Mouse (Mus musculus) heart, adult 11 months (tissue): ENCODE results near the gene Cpd.

ENCODE experiments used
- DNase-seq: peaks from one replicate; pipeline ENCODE4 v3.0.0; 2022

Gene Cpd

GRCm38 (mm10) chr11:76773811-76774210, 73.0 kb downstream of the Cpd start:
- DNase-seq = peak; percentile 55

- DNase-seq = peak; percentile 44
These were observed 76.3 kb downstream of the Cpd start for GRCm38 (mm10) chr11:76770566-76770965.

- DNase-seq = no peak
These were observed 83.1 kb downstream of the Cpd start for GRCm38 (mm10) chr11:76763741-76764122.

GRCm38 (mm10) chr11:76763053-76763740, 83.6 kb downstream of the Cpd start, which contains the start of gene Gosr1:
Gosr1 (minus strand) TSS chr11:76763579.
- DNase-seq = peak; percentile 99

GRCm38 (mm10) chr11:76752276-76752675, 94.5 kb downstream of the Cpd start:
- DNase-seq = peak; percentile 71

GRCm38 (mm10) chr11:76748819-76749218, 98.0 kb downstream of the Cpd start:
- no peak for DNase-seq

GRCm38 (mm10) chr11:76745921-76746320, 100.9 kb downstream of the Cpd start:
- peak; percentile 73 for DNase-seq

- DNase-seq = peak; percentile 96
These were observed 102.3 kb downstream of the Cpd start for GRCm38 (mm10) chr11:76744550-76744949.

GRCm38 (mm10) chr11:76742511-76742910, 104.3 kb downstream of the Cpd start:
- peak; percentile 16 for DNase-seq

- DNase-seq = peak; percentile 57
These were observed 107.7 kb downstream of the Cpd start for GRCm38 (mm10) chr11:76739125-76739524.

- peak; percentile 89 for DNase-seq
These were observed 111.0 kb downstream of the Cpd start for GRCm38 (mm10) chr11:76735753-76736324.

GRCm38 (mm10) chr11:76734560-76734959, 112.3 kb downstream of the Cpd start:
- DNase-seq = no peak

- no peak for DNase-seq
These were observed 116.2 kb downstream of the Cpd start for GRCm38 (mm10) chr11:76730650-76731049.
